Mouse (Mus musculus): ENCODE results near the gene Clec9a.

The Clec9a gene

GRCm38 (mm10) chr6:129425217-129425616 is 16.6 kb downstream of the Clec9a start:
- no peak for DNase-seq (ENCODE audit: low read depth, low spot score)

- DNase-seq (ENCODE audit: low read depth, low spot score) = no peak
Observed at GRCm38 (mm10) chr6:129425812-129426211, 17.1 kb downstream of the Clec9a start.

GRCm38 (mm10) chr6:129427281-129427680 is 18.6 kb downstream of the Clec9a start:
- no peak for DNase-seq (ENCODE audit: low read depth, low spot score)

- no peak for DNase-seq (ENCODE audit: low read depth, low spot score)
Observed at GRCm38 (mm10) chr6:129434239-129434638, 25.6 kb downstream of the Clec9a start.

GRCm38 (mm10) chr6:129436025-129436424 is 27.4 kb downstream of the Clec9a start:
- no peak for DNase-seq (ENCODE audit: low read depth, low spot score)

- DNase-seq (ENCODE audit: low read depth, low spot score) = no peak
Observed at GRCm38 (mm10) chr6:129438033-129438432, 29.4 kb downstream of the Clec9a start.

- peak; percentile 16 for DNase-seq (ENCODE audit: low read depth, low spot score)
Observed at GRCm38 (mm10) chr6:129449743-129450142, 41.1 kb downstream of the Clec9a start.

- DNase-seq (ENCODE audit: low read depth, low spot score) = no peak
Observed at GRCm38 (mm10) chr6:129451411-129452039, 42.9 kb downstream of the Clec9a start, which contains the start of gene Clec1a. Gene Clec1a, minus strand, starts transcription at chr6:129452000.

- DNase-seq (ENCODE audit: low read depth, low spot score) = no peak
Observed at GRCm38 (mm10) chr6:129471386-129471785, 62.7 kb downstream of the Clec9a start.

GRCm38 (mm10) chr6:129472627-129473026 is 64.0 kb downstream of the Clec9a start:
- DNase-seq (ENCODE audit: low read depth, low spot score) = no peak

Measured in R1 (cell line).